Mouse (Mus musculus) CD4-positive naive resting alpha-beta T cell, adult 57 days (primary cell): Measurements from ENCODE around the gene Cxcr1. TPM values are rescaled to one million over a fixed set of nuclear protein-coding genes. Genes with fewer than 3 reads are reported as not detected.

Experiments used
- total RNA-seq: library from RNA; stranded (reverse); gene quantifications from one replicate; pipeline ENCODE4 v1.2.4, GENCODE M21; 2023

Gene Cxcr1
- total RNA-seq: not detected

DNA sequence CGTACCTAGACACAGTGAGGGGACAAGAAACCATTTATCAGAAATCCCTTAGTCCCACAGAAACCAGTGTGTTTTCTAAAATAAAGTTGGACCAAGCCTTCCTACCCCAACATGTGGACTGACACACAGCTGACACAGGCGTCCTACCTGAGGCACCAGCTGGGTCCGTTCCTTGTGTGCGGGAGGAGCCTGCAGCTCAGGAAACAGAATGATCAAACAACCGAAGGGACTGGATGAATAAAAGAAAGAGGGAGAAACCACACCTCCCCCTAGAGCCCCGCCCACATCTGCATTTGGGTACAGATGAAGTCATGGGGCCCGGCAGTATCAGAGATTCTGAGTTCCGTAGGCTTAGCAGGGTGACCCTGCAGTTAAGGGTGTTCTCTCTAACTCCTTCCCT is at the start of gene Cxcr1:
TSS of gene Cxcr1 (minus strand) at position 187 of the 400 bp plus-strand sequence.

DNA sequence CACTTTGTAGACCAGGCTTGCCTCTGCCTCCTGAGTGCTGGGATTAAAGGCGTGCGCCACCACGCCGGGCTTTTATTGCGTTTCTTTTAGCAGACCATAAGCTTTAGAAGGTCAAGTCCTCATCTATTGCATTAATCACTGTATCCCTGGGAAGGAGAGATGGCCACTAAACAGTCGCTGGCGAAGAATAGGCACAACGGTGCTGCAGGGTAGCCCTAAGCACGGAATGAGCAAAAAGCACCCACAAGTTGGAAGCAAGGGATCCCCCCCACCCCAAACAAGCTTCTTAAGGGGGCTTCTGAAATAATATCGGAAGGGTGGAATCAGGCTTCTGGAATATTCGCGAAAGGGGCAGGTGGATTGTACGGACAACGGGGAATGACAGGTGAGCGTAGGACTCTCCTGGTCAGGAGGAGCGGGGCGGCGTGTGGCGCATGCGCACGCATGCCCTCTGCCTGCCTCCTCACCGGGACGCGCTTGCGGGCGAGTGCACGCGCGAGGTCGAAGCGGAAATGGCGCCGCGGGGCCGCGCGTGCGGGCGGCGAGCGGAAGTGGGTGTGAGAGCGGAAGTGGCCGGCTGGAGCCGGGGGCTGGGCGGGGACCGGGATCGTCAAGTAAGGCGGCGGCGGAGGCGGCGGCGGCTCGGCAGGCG is 41.6 kb upstream of the Cxcr1 start, which contains the start of gene Arpc2:
TSS of gene Arpc2 (plus strand) at position 147 of the 652 bp plus-strand sequence.

DNA sequence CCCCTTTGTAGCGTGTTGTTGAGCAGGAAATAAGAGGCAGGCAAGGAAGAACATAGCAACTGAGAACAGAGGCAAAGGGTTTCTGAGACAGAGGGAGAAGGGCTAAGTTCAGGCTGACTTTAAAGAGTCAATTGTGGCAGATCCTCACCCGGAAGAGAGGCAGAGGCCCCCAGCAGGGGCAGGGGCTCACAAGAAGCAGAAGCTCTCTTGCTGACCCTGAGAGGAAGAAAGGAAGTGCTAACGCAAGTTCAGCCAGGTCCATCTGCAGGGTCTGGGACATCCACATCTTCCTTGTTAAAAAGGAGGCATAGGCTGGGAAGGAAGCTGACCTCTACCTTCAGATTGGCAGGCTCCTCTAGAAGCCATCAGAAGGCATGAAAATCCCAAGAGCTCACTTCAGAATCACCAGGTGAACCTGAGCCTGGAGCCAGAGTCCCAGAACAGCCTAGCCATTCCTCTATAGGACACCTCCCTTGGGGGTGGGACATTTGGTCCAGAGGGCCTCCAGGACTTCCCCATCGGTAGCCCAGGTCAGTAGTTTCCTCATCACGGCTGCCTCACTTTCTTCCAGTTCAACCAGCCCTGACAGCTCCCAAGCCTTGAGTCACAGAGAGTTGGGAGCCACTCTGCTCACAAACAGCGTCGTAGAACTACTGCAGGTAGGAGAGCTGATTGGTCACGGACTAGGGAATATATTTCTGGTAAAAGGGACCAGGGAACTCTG is 40.8 kb downstream of the Cxcr1 start, which contains the start of gene Cxcr2:
TSS of gene Cxcr2 (plus strand) at position 529 of the 724 bp plus-strand sequence.

Other genes with a start within 250 kb of the Cxcr1 start
- gene Tns1, start 70.2 kb downstream of the Cxcr1 start, total RNA-seq: 41.3 TPM
- gene Rufy4, start 69.1 kb downstream of the Cxcr1 start, total RNA-seq: 0.41 TPM
- gene Cxcr2, start 40.6 kb downstream of the Cxcr1 start, total RNA-seq: 1.8 TPM
- gene Arpc2, start 41.5 kb upstream of the Cxcr1 start, total RNA-seq: 366 TPM
- 1.7 TPM for gene Gpbar1, start 83.9 kb upstream of the Cxcr1 start, total RNA-seq
- 169 TPM for gene Aamp, start 90.1 kb upstream of the Cxcr1 start, total RNA-seq
- gene Pnkd, start 90.3 kb upstream of the Cxcr1 start, total RNA-seq: 22.7 TPM
- 0.95 TPM for gene Tmbim1, start 111.0 kb upstream of the Cxcr1 start, total RNA-seq
- not detected for gene Catip, start 167.5 kb upstream of the Cxcr1 start, total RNA-seq
- 5.3 TPM for gene Slc11a1, start 180.6 kb upstream of the Cxcr1 start, total RNA-seq
- 105 TPM for gene Ctdsp1, start 196.9 kb upstream of the Cxcr1 start, total RNA-seq
- 1.4 TPM for gene Vil1, start 214.7 kb upstream of the Cxcr1 start, total RNA-seq